12 mouse cellular contexts compared by ENCODE assay signal in the genomic region with DNA sequence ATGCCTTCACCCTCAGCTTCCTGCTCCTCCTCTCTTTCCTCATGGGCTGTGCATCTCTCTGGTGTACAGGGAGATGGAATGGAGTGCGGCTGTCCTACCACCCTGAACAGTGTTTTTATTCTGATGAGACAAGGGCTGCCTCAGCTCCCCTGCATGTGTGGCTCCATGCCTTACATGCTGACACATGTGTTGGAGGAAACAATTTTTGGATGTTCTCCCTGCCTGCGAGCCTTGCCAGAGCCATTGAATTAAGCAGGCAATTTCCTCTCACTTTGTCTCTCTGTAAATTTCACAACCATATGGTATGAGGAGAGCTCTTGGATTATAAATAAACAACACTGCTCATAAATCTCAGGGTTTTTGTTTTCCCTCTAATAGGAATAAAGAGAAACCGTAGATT.
A peak's percentile ranks its signal among the peaks of the same experiment; 100 is the strongest.
DNase-seq lines count a peak whose midpoint lies in the region; ATAC-seq and TF ChIP-seq lines count a peak whose summit lies in the region.
"Had no signal": no experiment of that assay in that cellular context is flagged by ENCODE, and none has a peak within 500 bp of the region (broad histone marks: within the 10 kb centered on the region; RNA-seq: fewer than 3 reads in every experiment).

No protein-coding gene starts in this region.

- TF ChIP-seq EP300 in lung, postnatal 0 days (IDR thresholded peaks at IDR 0.05): no peak

- peak; percentile 71 for ATAC-seq in forebrain, embryonic 15.5 days (replicated peaks)
- 0 out of 2 replicates have a peak, but pooled peaks have one; percentile 25 for ATAC-seq in lung, postnatal 0 days
- ATAC-seq: activated CD4-positive, CD25-positive, alpha-beta regulatory T cell, adult 4 months; intestine, embryonic 16.5 days; liver, postnatal 0 days had no signal

- no peaks in the 10 kb centered on the region for H3K27me3 ChIP-seq in forebrain, embryonic 15.5 days
- no peaks in the 10 kb centered on the region for H3K27me3 ChIP-seq in forebrain, embryonic 10.5 days (ENCODE audit: poor library complexity, severe bottlenecking)
- H3K27me3 ChIP-seq in lung, postnatal 0 days (replicated peaks; ENCODE audit: insufficient read depth, low read length): no peaks in the 10 kb centered on the region

- peak overlapping the region; percentile 33; the same call in 1 of the 2 replicates for H3K27ac ChIP-seq in forebrain, embryonic 15.5 days (replicated peaks)
- no peak overlapping the region for H3K27ac ChIP-seq in forebrain, embryonic 10.5 days
- H3K27ac ChIP-seq in lung, postnatal 0 days (ENCODE audit: low read length): no peak overlapping the region
- no peak overlapping the region for H3K27ac ChIP-seq in gastrocnemius, adult 2 months
- H3K27ac ChIP-seq: stomach, postnatal 0 days had no signal

- H3K36me3 ChIP-seq in forebrain, embryonic 15.5 days: no peaks in the 10 kb centered on the region
- no peaks in the 10 kb centered on the region for H3K36me3 ChIP-seq in forebrain, embryonic 10.5 days (replicated peaks)
- H3K36me3 ChIP-seq in lung, postnatal 0 days (ENCODE audit: insufficient read depth, low read length): no peaks in the 10 kb centered on the region

- H3K4me3 ChIP-seq in forebrain, embryonic 15.5 days: no peak overlapping the region
- H3K4me3 ChIP-seq in forebrain, embryonic 10.5 days: no peak overlapping the region
- no peak overlapping the region for H3K4me3 ChIP-seq in lung, postnatal 0 days (ENCODE audit: low read depth, low read length)
- H3K4me3 ChIP-seq in gastrocnemius, adult 2 months: no peak overlapping the region

- 66% methylated on average over 3 of the region's 3 CpGs for WGBS in forebrain, embryonic 15.5 days
- 93% methylated on average over 3 of the region's 3 CpGs for WGBS in forebrain, embryonic 10.5 days
- 43% methylated on average over 3 of the region's 3 CpGs for WGBS in lung, postnatal 0 days

- DNase-seq in forebrain, embryonic 10.5 days (ENCODE audit: extremely low spot score, low spot score): no peak
- peak; percentile 58 for DNase-seq in lung, postnatal 0 days (ENCODE audit: low spot score)
- DNase-seq in lung, postnatal 25 days (ENCODE audit: low spot score): no peak
- DNase-seq in layer of hippocampus, postnatal 14 days (ENCODE audit: low spot score in 2 of 2): peak; percentile 40 to 76
- DNase-seq in right cerebral cortex, postnatal 36 days (ENCODE audit: low spot score in 2 of 2): peak; percentile 23 to 36
- no peak for DNase-seq in gastrocnemius, adult 2 months
- DNase-seq in cerebellum, adult 18-20 months: no peak
- DNase-seq: liver, postnatal 0 days had no signal

- intact Hi-C loops in gastrocnemius, adult 2 months (cut with DNase I): no loop called here

- no peak overlapping the region for H3K9ac ChIP-seq in forebrain, embryonic 15.5 days (replicated peaks)
- no peak overlapping the region for H3K9ac ChIP-seq in lung, postnatal 0 days (replicated peaks; ENCODE audit: low read depth)
- H3K9ac ChIP-seq: liver, postnatal 0 days had no signal

- no peak overlapping the region for H3K4me2 ChIP-seq in forebrain, embryonic 15.5 days (replicated peaks)
- H3K4me2 ChIP-seq in lung, postnatal 0 days (replicated peaks; ENCODE audit: low read depth, low read length): no peak overlapping the region

- no peak for TF ChIP-seq CTCF in lung, postnatal 0 days (IDR thresholded peaks at IDR 0.05)
- TF ChIP-seq CTCF in gastrocnemius, adult 2 months (IDR thresholded peaks at IDR 0.05): no peak

- H3K4me1 ChIP-seq in forebrain, embryonic 15.5 days: peaks cover 21% of the 10 kb centered on the region; the same call in 1 of the 2 replicates
- no peaks in the 10 kb centered on the region for H3K4me1 ChIP-seq in forebrain, embryonic 10.5 days
- no peaks in the 10 kb centered on the region for H3K4me1 ChIP-seq in lung, postnatal 0 days (ENCODE audit: insufficient read depth, low read depth, low read length)

- no peaks in the 10 kb centered on the region for H3K9me3 ChIP-seq in forebrain, embryonic 15.5 days
- no peaks in the 10 kb centered on the region for H3K9me3 ChIP-seq in forebrain, embryonic 10.5 days
- H3K9me3 ChIP-seq in lung, postnatal 0 days (ENCODE audit: low read length): no peaks in the 10 kb centered on the region

Comparison
In these comparisons a context has a peak if more than half of its experiments do, and no peak if none do; other contexts are left out.
1. DNase-seq: peak in lung, postnatal 0 days (single experiment), layer of hippocampus, postnatal 14 days (2 of 2) and right cerebral cortex, postnatal 36 days (2 of 2); none in forebrain, embryonic 10.5 days (single experiment), lung, postnatal 25 days (single experiment), gastrocnemius, adult 2 months (single experiment) and cerebellum, adult 18-20 months (0 of 2).